Mouse (Mus musculus): ENCODE data around the gene Acbd6. TPM values are rescaled to one million over a fixed set of nuclear protein-coding genes. Genes with fewer than 3 reads are reported as not detected.

Gene Acbd6
- polyA plus RNA-seq, 1 experiment from 2014 or later = 77.7 TPM

DNA sequence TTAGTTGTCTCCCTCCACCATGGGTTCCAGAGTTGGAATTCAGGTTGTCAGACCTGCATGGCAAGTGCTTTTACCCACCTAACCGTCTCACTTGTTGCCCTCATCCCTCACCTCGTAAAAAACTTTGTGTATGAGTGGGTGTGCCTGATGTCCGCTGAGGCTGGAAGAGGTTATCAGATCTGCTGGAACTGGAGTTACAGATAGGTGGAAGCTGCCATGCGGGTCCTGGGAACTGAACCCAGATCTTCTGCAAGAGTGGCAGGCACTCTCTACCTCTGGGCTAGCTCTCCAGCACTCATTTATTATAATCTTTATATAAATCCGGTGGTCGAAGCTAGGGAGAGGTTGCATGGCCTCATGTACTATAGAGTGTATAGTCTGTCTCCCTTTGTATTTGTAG is 4.3 kb downstream of the Acbd6 start:
- H3K36me3 ChIP-seq = peaks cover 16% of the 10 kb centered on the region
- H3K27me3 ChIP-seq = no peaks in the 10 kb centered on the region
- WGBS = 77% methylated on average over 6 of the region's 6 CpGs
- no peaks in the 10 kb centered on the region for H3K9me3 ChIP-seq
- ATAC-seq (ENCODE audit: insufficient number of reproducible peaks, insufficient read depth, low FRiP score, low TSS enrichment, low read depth) = no peak
- no peak overlapping the region for H3K9ac ChIP-seq
- H3K4me3 ChIP-seq = no peak overlapping the region
- no peak overlapping the region for H3K4me2 ChIP-seq
- H3K4me1 ChIP-seq = peaks cover 18% of the 10 kb centered on the region
- no peak overlapping the region for H3K27ac ChIP-seq

DNA sequence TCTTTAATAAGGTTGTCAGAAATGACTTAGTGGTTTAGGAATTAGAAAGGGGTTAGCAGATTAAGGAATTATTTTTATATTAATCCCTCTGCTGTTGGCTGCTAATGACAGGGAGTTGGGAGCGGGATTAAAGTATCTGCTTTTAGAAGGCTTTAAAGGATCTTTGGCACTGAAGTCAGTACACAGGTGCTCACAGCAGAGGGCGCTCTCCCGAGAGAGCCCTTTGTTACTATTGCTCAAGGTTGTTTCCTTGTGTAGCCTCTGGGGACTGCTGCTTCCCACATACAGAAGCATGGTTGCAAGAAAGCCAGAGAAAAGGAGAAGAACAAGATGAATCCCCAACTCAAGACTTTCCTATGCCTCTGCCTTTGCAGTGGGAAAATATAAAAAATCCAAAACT is 6.8 kb downstream of the Acbd6 start:
- Histone ChIP-seq H3K27me3 (no peaks in the 10 kb centered on the region), H3K4me2 (no peak overlapping the region), H3K4me3 (no peak overlapping the region), H3K27ac (no peak overlapping the region), H3K36me3 (peaks cover 32% of the 10 kb centered on the region), H3K9me3 (no peaks in the 10 kb centered on the region), H3K9ac (no peak overlapping the region), H3K4me1 (peaks cover 9% of the 10 kb centered on the region)
- ATAC-seq (ENCODE audit: insufficient number of reproducible peaks, insufficient read depth, low FRiP score, low TSS enrichment, low read depth) = no peak
- 29% methylated on average over 3 of the region's 3 CpGs for WGBS

DNA sequence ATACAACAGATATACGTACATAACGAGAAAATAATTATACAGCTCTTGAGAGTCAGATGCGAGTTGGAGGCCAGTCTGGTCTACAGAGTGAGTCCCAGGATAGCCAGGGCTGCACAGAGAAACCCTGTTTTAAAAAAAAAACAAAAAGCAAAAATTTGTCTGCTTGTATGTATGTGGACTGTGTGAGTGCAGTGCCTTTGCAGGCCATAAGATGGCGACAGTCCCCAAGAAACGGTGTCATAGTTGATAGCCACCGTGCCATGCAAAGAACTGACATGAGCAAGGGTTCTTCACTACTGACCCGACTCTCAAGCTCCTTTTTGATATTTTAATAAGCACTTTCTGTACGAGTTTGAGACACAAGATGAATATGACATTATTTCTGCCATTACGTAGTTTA is 10.2 kb downstream of the Acbd6 start:
- Histone ChIP-seq H3K27ac (no peak overlapping the region), H3K4me3 (no peak overlapping the region), H3K9ac (no peak overlapping the region), H3K4me2 (no peak overlapping the region), H3K4me1 (no peaks in the 10 kb centered on the region), H3K9me3 (no peaks in the 10 kb centered on the region), H3K27me3 (no peaks in the 10 kb centered on the region), H3K36me3 (peaks cover 40% of the 10 kb centered on the region)
- no peak for ATAC-seq (ENCODE audit: insufficient number of reproducible peaks, insufficient read depth, low FRiP score, low TSS enrichment, low read depth)
- WGBS = 95% methylated on average over 9 of the region's 9 CpGs

DNA sequence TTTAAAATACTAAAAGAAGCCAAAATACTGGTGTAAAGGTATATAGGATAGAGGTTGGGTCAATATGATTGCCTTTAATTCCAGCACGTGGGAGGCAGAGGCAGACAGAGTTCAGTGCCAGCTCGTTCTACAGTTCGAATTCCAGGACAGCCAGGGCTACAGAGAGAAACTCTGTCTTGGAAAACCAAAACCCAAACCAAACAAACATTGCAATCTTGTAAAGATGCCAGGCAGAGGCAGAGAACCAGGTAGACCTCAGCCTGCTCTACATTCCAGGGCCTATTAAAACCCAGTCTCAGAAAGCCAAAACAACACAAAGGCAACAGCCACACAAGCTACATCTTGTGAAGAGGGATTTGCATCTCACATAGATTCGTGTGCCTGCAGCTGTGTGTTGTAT is 11.4 kb downstream of the Acbd6 start:
- 87% methylated on average over 4 of the region's 4 CpGs for WGBS
- H3K9ac ChIP-seq = no peak overlapping the region

DNA sequence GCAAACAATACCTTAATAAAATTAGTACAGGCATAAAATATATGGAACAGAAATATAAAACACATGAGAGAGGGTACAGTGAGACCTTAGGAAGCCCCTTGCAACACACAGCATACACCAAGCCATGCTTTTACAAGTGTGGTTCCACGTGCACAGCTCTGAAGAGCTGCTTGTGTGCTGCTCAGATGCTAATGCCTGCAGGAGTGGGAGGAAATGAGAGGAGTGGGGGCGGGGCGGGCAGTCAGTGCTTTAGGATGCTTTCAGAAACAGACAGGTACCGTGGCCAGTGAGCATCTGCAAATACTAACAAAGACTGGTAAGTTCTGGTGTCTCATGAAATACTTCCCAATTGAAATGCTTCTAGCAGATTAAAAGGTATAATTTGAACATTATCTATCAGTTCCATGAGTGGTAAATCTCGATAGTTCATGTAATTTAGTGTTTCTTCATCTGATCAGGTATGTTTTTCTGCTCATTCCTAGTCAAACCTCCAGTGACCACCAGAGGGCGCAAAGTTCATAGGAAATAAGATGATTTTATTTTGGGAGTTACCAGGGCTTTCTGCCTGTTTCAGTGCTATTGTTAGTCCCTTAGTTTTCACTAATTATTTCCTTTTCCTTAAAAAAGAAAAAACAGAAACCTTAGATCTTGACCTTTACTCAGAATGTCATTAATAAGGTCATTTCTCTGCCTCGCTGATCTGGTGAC is 17.2 kb downstream of the Acbd6 start:
- H3K4me3 ChIP-seq = no peak overlapping the region
- H3K36me3 ChIP-seq = peaks cover 13% of the 10 kb centered on the region; the same call in 1 of the 2 replicates
- no peak overlapping the region for H3K27ac ChIP-seq
- H3K4me1 ChIP-seq = no peaks in the 10 kb centered on the region
- no peak for ATAC-seq (ENCODE audit: insufficient number of reproducible peaks, insufficient read depth, low FRiP score, low TSS enrichment, low read depth)
- 29% methylated on average over 7 of the region's 7 CpGs for WGBS
- no peak overlapping the region for H3K9ac ChIP-seq
- no peak overlapping the region for H3K4me2 ChIP-seq
- H3K27me3 ChIP-seq = no peaks in the 10 kb centered on the region
- no peaks in the 10 kb centered on the region for H3K9me3 ChIP-seq

More for the DNA sequence above, 11.4 kb downstream of the Acbd6 start:
- H3K4me3 ChIP-seq = no peak overlapping the region
- ATAC-seq (ENCODE audit: insufficient number of reproducible peaks, insufficient read depth, low FRiP score, low TSS enrichment, low read depth) = no peak
- no peaks in the 10 kb centered on the region for H3K9me3 ChIP-seq
- peaks cover 45% of the 10 kb centered on the region for H3K36me3 ChIP-seq
- no peaks in the 10 kb centered on the region for H3K4me1 ChIP-seq
- H3K4me2 ChIP-seq = no peak overlapping the region
- H3K27ac ChIP-seq = no peak overlapping the region
- H3K27me3 ChIP-seq = no peaks in the 10 kb centered on the region

DNA sequence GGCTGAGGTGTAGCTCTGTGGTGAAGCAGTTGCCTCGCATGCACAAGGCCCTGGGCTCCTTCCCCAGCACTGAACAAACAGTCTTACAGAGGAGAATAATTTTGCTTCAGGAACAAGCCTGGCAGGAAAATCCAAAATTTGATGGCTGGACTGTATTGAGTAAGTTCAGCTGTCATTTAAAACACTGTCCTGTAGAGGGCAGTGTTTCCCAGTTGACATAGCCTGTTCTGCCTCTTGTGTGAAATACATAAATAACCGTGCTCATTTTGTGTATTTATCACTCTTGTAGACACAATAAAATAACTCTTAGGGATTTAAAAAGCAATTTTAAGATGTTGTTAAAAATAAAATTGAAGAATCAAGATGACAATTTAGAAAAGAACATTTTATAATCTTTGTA is 18.5 kb downstream of the Acbd6 start:
- 29% methylated on average over 2 of the region's 2 CpGs for WGBS
- ATAC-seq (ENCODE audit: insufficient number of reproducible peaks, insufficient read depth, low FRiP score, low TSS enrichment, low read depth) = no peak
- Histone ChIP-seq H3K27me3 (no peaks in the 10 kb centered on the region), H3K9ac (no peak overlapping the region), H3K9me3 (no peaks in the 10 kb centered on the region), H3K4me1 (no peaks in the 10 kb centered on the region), H3K4me2 (no peak overlapping the region), H3K27ac (no peak overlapping the region), H3K4me3 (no peak overlapping the region), H3K36me3 (peaks cover 13% of the 10 kb centered on the region; the same call in 1 of the 2 replicates)

GRCm38 (mm10) chr1:155577316-155577715 is 19.4 kb downstream of the Acbd6 start:
- Histone ChIP-seq H3K4me2 (no peak overlapping the region), H3K36me3 (0 out of 2 replicates have a peak, but pooled peaks cover 8% of the 10 kb centered on the region), H3K4me1 (no peaks in the 10 kb centered on the region), H3K9me3 (no peaks in the 10 kb centered on the region), H3K27me3 (no peaks in the 10 kb centered on the region), H3K4me3 (no peak overlapping the region), H3K9ac (no peak overlapping the region), H3K27ac (no peak overlapping the region)
- WGBS = 62% methylated on average over 2 of the region's 2 CpGs
- ATAC-seq (ENCODE audit: insufficient number of reproducible peaks, insufficient read depth, low FRiP score, low TSS enrichment, low read depth) = no peak

- Histone ChIP-seq H3K4me1 (no peaks in the 10 kb centered on the region), H3K9ac (no peak overlapping the region), H3K27ac (no peak overlapping the region), H3K9me3 (no peaks in the 10 kb centered on the region), H3K27me3 (no peaks in the 10 kb centered on the region), H3K4me2 (no peak overlapping the region), H3K36me3 (no peaks in the 10 kb centered on the region), H3K4me3 (no peak overlapping the region)
- 80% methylated on average over 2 of the region's 2 CpGs for WGBS
- no peak for ATAC-seq (ENCODE audit: insufficient number of reproducible peaks, insufficient read depth, low FRiP score, low TSS enrichment, low read depth)
Measured at GRCm38 (mm10) chr1:155587961-155588360, 30.0 kb downstream of the Acbd6 start.

DNA sequence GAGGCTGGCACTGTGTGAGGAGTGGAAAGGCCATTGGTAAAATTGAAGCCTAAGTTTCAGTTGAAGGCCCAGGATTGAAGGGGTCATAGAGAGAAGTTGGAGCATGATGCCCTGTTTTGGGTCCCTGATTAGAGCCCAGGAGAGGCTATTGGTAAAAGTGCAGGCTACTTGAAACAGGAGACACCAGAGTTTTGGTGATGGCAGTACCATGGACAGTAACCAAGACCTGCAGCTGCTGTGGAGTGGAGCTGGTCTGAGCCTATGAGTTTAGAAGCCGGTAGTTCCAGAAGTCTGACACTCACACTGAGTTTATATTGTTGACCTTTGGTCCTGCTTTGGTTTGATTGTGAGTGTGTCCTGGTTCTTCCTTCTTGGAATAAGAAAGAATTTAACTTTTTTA is 36.2 kb downstream of the Acbd6 start:
- Histone ChIP-seq H3K36me3 (no peaks in the 10 kb centered on the region), H3K27ac (no peak overlapping the region), H3K27me3 (no peaks in the 10 kb centered on the region), H3K9me3 (no peaks in the 10 kb centered on the region), H3K4me2 (no peak overlapping the region), H3K4me3 (no peak overlapping the region), H3K9ac (no peak overlapping the region), H3K4me1 (no peaks in the 10 kb centered on the region)
- whole genome bisulfite sequencing = 42% methylated on average over 1 of the region's 1 CpGs
- ATAC-seq (ENCODE audit: insufficient number of reproducible peaks, insufficient read depth, low FRiP score, low TSS enrichment, low read depth) = no peak

GRCm38 (mm10) chr1:155596576-155596975 is 38.7 kb downstream of the Acbd6 start:
- WGBS = 87% methylated on average over 3 of the region's 3 CpGs
- H3K27ac ChIP-seq = no peak overlapping the region
- no peaks in the 10 kb centered on the region for H3K9me3 ChIP-seq
- H3K27me3 ChIP-seq = no peaks in the 10 kb centered on the region
- no peak for ATAC-seq (ENCODE audit: insufficient number of reproducible peaks, insufficient read depth, low FRiP score, low TSS enrichment, low read depth)
- H3K4me1 ChIP-seq = no peaks in the 10 kb centered on the region
- no peak overlapping the region for H3K4me2 ChIP-seq
- no peak overlapping the region for H3K4me3 ChIP-seq
- no peaks in the 10 kb centered on the region for H3K36me3 ChIP-seq
- no peak overlapping the region for H3K9ac ChIP-seq

- no peak for ATAC-seq (ENCODE audit: insufficient number of reproducible peaks, insufficient read depth, low FRiP score, low TSS enrichment, low read depth)
- H3K4me1 ChIP-seq = no peaks in the 10 kb centered on the region
- no peak overlapping the region for H3K4me2 ChIP-seq
- H3K9me3 ChIP-seq = no peaks in the 10 kb centered on the region
- no peak overlapping the region for H3K27ac ChIP-seq
- no peaks in the 10 kb centered on the region for H3K27me3 ChIP-seq
- WGBS = 25% methylated on average over 1 of the region's 1 CpGs
- no peaks in the 10 kb centered on the region for H3K36me3 ChIP-seq
- H3K4me3 ChIP-seq = no peak overlapping the region
- no peak overlapping the region for H3K9ac ChIP-seq
Measured at GRCm38 (mm10) chr1:155604706-155605105, 46.8 kb downstream of the Acbd6 start.

DNA sequence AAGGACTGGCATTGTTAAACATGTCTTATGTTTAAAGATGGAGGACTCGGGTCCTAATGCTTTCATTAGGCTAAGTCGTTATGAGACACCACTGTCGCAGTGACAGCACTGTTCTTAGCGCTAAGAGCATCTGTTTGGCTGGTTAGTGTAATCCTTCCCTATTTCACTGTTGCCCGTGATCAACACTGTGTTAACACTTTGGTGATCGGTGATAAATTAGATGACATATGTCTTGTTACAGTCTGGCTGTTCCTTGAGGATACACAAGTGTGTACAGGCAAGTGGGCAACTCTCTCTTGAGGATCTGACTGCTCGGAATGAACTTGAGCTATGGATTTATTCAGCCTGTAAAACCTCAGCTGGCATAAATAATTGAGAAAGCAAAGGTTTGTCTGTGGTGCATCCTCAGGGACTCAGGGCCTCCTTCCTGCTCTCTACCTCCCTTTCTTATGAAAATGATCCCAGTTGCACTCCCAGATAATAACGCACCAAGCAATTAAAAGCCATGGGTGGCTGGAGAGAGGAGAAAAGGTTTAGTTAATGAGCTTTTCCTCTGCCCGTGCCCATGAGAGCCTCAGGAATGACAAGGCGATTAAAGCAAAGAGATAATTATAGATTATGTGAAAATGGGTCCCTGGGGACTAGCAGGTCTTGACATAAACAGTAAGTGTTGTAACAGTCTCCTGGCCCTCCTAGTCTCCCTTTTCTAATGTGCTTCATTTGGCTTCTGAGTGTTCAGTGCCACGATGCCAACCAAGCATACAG is 47.7 kb downstream of the Acbd6 start:
- Histone ChIP-seq H3K9ac (no peak overlapping the region), H3K4me1 (no peaks in the 10 kb centered on the region), H3K36me3 (no peaks in the 10 kb centered on the region), H3K27me3 (no peaks in the 10 kb centered on the region), H3K27ac (no peak overlapping the region), H3K4me3 (no peak overlapping the region), H3K9me3 (no peaks in the 10 kb centered on the region), H3K4me2 (no peak overlapping the region)
- ATAC-seq (ENCODE audit: insufficient number of reproducible peaks, insufficient read depth, low FRiP score, low TSS enrichment, low read depth) = no peak
- 38% methylated on average over 11 of the region's 11 CpGs for WGBS

All from embryonic facial prominence, embryonic 13.5 days (tissue).